Mouse (Mus musculus) liver, embryonic 11.5 days (tissue): ENCODE data around the gene Dock4. TPM values are rescaled to one million over a fixed set of nuclear protein-coding genes. Genes with fewer than 3 reads are reported as not detected.

ENCODE experiments used
- ATAC-seq: fragments of 200-750 bp; cut with Nextera tagmentation; replicated peaks from 2 replicates; pipeline ENCODE4 v1.8.0; 2017; ENCODE audit warnings: moderate number of reproducible peaks, mild to moderate bottlenecking, moderate TSS enrichment, moderate library complexity; ENCODE audit not compliant: low FRiP score
- DNase-seq: peaks from one replicate; pipeline ENCODE4 v3.0.0-alpha.2; 2017; ENCODE audit warnings: low spot score
- H3K27ac ChIP-seq: fragments of 300-500 bp; sonication (generic); 2 replicates; pipeline ENCODE4 v1.5.1; 2014; ENCODE audit warnings: mild to moderate bottlenecking, low read depth, low read length, control low read depth
- H3K27me3 ChIP-seq: fragments of 300-500 bp; sonication (generic); replicated peaks from 2 replicates; pipeline ENCODE4 v1.6.1; 2014; ENCODE audit warnings: low read length, mixed read lengths; ENCODE audit not compliant: control insufficient read depth, insufficient read depth
- H3K36me3 ChIP-seq: fragments of 300-500 bp; sonication (generic); 2 replicates; pipeline ENCODE4 v1.6.1; 2014; ENCODE audit warnings: mild to moderate bottlenecking, low read length, moderate library complexity, mixed read lengths; ENCODE audit not compliant: control insufficient read depth, insufficient read depth
- H3K4me1 ChIP-seq: fragments of 300-500 bp; sonication (generic); replicated peaks from 2 replicates; pipeline ENCODE4 v1.6.1; 2014; ENCODE audit warnings: low read length, mixed read lengths; ENCODE audit not compliant: control insufficient read depth, insufficient read depth
- H3K4me2 ChIP-seq: fragments of 300-500 bp; sonication (generic); 2 replicates; pipeline ENCODE4 v1.6.1; 2014; ENCODE audit warnings: mild to moderate bottlenecking, control low read depth, moderate library complexity
- H3K4me3 ChIP-seq: fragments of 300-500 bp; sonication (generic); 2 replicates; pipeline ENCODE4 v1.5.1; 2014; ENCODE audit warnings: low read depth, low read length, control low read depth
- H3K9ac ChIP-seq: fragments of 300-500 bp; sonication (generic); 2 replicates; pipeline ENCODE4 v1.6.1; 2014; ENCODE audit warnings: low read depth, low read length, control low read depth
- H3K9me3 ChIP-seq: fragments of 300-500 bp; sonication (generic); 2 replicates; pipeline ENCODE4 v1.6.1; 2016; ENCODE audit warnings: low read length, inconsistent platforms, mixed read lengths; ENCODE audit not compliant: control insufficient read depth
- WGBS: fragments of 180-500 bp; shearing (Covaris S2); extraction: QIAGEN DNeasy Blood & Tissue Kit; methylation state at CpG from one replicate; pipeline ENCODE4 v1.1.7; 2014; 5-methylcytosine and 5-hydroxymethylcytosine counted together
- polyA plus RNA-seq: library from polyadenylated mRNA; unstranded; fragments of >200 nt; fragmentation: Nextera tagmentation; extraction: Ambion mirVana; gene quantifications from 2 replicates; pipeline ENCODE4 v1.2.1, GENCODE M21; 2014

Gene Dock4
- polyA plus RNA-seq, 1 experiment from 2014 or later = 4.4 TPM

DNA sequence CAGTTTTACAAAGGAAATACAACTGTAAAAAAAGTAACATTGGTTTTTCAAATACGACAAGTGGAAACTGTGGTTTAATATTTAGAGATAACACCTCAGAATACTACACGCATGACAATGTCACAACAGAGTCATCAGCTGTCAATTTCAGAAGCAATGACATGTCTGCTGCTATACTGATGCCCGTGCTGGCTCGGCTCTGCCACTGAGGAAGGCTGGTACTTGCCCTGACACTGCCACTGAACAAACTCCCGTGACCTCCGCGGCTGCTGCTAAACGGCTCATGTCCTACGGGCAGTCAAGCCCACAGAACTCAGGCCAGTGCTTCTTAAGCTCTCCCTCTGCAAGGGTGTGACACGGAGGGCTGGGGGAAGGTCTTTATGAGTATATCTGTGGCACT is 18.1 kb upstream of the Dock4 start:
- 81% methylated on average over 10 of the region's 10 CpGs for WGBS
- no peak for DNase-seq
- H3K27me3 ChIP-seq = no peaks in the 10 kb centered on the region
- no peak overlapping the region for H3K9ac ChIP-seq
- H3K27ac ChIP-seq = no peak overlapping the region
- no peak for ATAC-seq
- no peaks in the 10 kb centered on the region for H3K36me3 ChIP-seq
- H3K9me3 ChIP-seq = no peaks in the 10 kb centered on the region
- no peak overlapping the region for H3K4me2 ChIP-seq
- H3K4me3 ChIP-seq = no peak overlapping the region
- peaks cover 15% of the 10 kb centered on the region for H3K4me1 ChIP-seq

DNA sequence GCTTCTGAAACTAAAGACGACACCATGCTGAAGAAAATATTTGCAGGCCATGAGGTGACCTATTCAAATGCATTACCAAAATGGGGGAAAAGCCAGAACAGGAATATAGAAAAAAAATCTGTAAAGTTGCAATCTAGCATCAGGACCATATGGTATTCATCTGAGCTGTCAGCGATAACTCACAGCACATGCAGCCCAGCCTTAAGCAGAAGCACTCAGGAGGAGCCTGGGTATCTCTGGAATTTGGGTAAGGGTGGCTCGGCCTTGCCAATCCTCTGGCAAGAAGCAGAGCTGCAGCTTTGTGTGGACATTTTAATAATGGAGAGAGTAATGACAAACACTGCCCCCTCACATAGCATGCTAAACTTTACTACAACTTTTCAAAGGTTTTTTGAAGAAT is 15.8 kb upstream of the Dock4 start:
- Histone ChIP-seq H3K4me3 (no peak overlapping the region), H3K36me3 (no peaks in the 10 kb centered on the region), H3K4me2 (no peak overlapping the region), H3K27ac (no peak overlapping the region), H3K4me1 (peaks cover 15% of the 10 kb centered on the region), H3K9me3 (no peaks in the 10 kb centered on the region), H3K27me3 (no peaks in the 10 kb centered on the region), H3K9ac (no peak overlapping the region)
- ATAC-seq (no peak), DNase-seq (no peak)
- WGBS = 62% methylated on average over 3 of the region's 3 CpGs

DNA sequence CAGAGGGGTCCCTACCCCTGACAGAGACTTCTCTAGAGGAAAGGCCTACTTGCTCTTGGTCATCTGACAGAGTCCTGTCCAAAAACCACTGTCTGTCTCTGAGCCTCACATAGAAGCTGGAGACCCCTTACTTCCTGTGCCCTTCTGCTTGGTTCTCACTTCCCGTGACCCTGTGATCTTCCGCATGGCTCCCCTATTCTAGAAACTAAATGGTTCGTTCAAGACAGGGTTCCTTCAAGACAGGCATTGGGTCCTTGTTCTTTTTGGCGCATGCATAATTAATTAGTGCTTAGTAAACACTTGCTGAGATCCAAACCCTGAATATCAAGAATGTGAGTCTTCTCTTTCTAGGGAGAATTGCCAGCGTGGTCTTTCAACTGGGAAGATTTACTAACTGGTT is 14.7 kb upstream of the Dock4 start:
- DNase-seq (no peak), ATAC-seq (no peak)
- H3K36me3 ChIP-seq = no peaks in the 10 kb centered on the region
- peaks cover 15% of the 10 kb centered on the region for H3K4me1 ChIP-seq
- H3K4me3 ChIP-seq = no peak overlapping the region
- no peak overlapping the region for H3K4me2 ChIP-seq
- H3K9ac ChIP-seq = no peak overlapping the region
- WGBS = 60% methylated on average over 5 of the region's 5 CpGs
- no peaks in the 10 kb centered on the region for H3K27me3 ChIP-seq
- no peak overlapping the region for H3K27ac ChIP-seq
- H3K9me3 ChIP-seq = no peaks in the 10 kb centered on the region

DNA sequence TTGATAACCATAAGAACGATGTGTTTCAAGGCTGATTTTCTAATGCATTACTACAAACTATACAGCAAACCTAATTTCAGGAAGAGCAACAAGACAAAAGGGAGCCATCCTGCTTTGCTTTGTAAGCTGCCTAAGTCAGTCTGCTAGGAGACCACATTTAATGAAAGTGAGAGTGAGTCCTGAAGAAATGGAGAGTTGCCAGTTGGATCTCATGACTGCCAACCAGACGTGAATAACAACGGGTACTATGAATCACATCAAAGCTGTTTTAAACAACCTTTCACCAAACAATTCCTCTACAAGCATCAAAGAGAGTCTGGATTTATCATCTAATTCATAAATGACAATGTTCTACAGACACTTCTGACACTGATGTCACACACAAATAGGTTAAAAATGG is 11.7 kb upstream of the Dock4 start:
- Histone ChIP-seq H3K27ac (no peak overlapping the region), H3K9ac (no peak overlapping the region)
- DNase-seq = no peak

DNA sequence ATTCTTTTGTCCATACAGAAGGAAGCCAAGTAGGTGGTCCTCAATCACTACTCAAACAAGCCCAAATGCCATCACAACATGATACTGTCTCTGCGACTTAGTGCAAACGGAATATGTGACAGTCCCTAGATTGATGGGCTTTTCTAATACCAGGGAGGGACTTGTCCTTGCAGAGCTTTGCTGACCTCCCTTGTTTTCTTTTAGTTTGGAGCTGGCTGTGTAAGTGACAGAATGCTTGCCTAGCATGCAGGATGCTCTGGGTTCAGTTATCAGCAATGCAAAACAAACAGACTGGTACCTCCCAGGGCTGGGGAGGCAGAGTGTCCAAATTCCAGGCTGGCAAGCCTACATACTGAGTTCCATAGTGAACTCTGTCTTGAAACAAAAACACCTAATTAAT is 7.7 kb upstream of the Dock4 start:
- Histone ChIP-seq H3K4me3 (no peak overlapping the region), H3K36me3 (no peaks in the 10 kb centered on the region), H3K4me1 (no peaks in the 10 kb centered on the region; the same call in 1 of the 2 replicates), H3K27me3 (no peaks in the 10 kb centered on the region), H3K9ac (no peak overlapping the region), H3K9me3 (no peaks in the 10 kb centered on the region), H3K4me2 (no peak overlapping the region), H3K27ac (no peak overlapping the region)
- 44% methylated on average over 2 of the region's 2 CpGs for WGBS
- ATAC-seq = no peak
- no peak for DNase-seq

More for the DNA sequence above, 11.7 kb upstream of the Dock4 start:
- Histone ChIP-seq H3K4me1 (peaks cover 12% of the 10 kb centered on the region), H3K4me2 (no peak overlapping the region), H3K4me3 (no peak overlapping the region), H3K9me3 (no peaks in the 10 kb centered on the region), H3K36me3 (no peaks in the 10 kb centered on the region), H3K27me3 (no peaks in the 10 kb centered on the region)
- WGBS = 59% methylated on average over 3 of the region's 3 CpGs
- no peak for ATAC-seq

DNA sequence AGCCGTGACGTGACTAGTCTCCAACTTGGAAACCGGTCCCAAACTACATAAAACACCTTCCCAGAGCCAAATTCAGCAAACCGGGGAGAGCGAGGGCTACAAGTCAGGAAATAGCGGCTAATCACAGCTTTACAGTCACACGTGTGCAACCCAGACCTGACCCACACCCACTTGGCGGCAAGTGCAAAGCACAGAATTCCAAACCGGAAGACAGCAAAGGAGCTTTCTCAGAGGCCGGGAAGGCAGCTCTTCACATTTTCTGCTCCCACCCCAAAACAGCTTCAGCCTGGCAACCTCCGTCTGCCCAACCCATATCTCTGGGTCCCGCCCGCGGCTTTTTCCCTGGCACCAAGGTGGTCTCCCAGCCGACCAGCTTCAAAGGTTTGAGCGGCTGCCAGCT is 546 bp upstream of the Dock4 start:
- peak overlapping the region; percentile 85 for H3K4me2 ChIP-seq
- no peaks in the 10 kb centered on the region for H3K36me3 ChIP-seq
- peaks cover 4% of the 10 kb centered on the region for H3K4me1 ChIP-seq
- peak; percentile 40 for ATAC-seq
- H3K27ac ChIP-seq = no peak overlapping the region
- WGBS = 1% methylated on average over 16 of the region's 16 CpGs
- H3K4me3 ChIP-seq = peak overlapping the region; percentile 76
- H3K27me3 ChIP-seq = peaks cover 17% of the 10 kb centered on the region
- no peaks in the 10 kb centered on the region for H3K9me3 ChIP-seq
- no peak for DNase-seq
- H3K9ac ChIP-seq = peak overlapping the region; percentile 69

DNA sequence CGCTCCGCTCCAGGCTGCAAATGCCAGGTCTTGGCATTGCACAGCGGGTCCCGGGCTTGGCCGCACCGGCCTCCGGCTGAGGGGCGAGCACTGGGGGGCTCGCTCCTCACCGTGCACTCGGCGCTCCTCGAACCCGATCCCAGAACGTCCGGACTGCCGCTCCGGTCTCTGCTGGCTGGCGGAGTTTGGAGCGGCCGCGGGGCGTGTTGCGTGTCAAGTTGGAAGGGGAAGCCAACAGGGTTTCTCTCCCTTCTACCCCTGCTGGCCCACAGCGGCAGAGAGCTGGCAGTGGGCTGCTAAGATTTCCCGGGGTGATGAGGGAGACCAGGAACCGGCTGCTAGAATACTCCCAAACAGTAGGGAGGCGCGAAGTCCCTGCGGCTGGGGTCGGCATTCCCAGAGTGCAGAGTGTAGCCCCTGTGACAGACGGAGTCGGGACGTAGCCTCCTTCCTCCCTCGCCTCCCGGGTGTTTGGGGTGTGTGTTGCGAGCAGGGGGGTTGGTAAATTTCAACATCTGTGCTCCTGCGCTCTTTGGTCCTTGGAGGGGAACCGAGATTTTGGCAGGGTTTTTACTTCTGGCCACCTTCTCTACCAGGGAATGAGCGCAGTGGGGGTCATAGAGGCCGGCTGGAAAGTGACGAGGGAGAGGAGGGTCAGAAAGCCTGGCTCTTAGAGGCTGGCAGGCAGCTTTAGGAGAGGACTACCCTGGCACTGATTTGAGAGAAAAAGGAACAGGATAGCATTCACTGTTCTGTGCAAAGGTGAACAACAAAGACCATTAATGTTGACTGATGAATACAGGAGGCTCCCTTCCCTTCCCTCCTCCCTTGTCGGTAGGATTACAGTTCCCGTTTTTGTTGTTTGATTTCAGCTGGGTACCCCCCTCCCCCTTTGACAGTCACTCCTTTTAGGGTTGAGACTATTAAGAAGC is 964 bp downstream of the Dock4 start:
- no peaks in the 10 kb centered on the region for H3K9me3 ChIP-seq
- 1% methylated on average over 44 of the region's 44 CpGs for WGBS
- H3K36me3 ChIP-seq = no peaks in the 10 kb centered on the region
- H3K4me3 ChIP-seq = peak overlapping the region; percentile 76
- H3K4me1 ChIP-seq = peaks cover 4% of the 10 kb centered on the region
- peaks cover 17% of the 10 kb centered on the region for H3K27me3 ChIP-seq
- peak overlapping the region; percentile 64 for H3K9ac ChIP-seq
- DNase-seq (peak; percentile 60), ATAC-seq (peak; percentile 7)
- peak overlapping the region; percentile 85 for H3K4me2 ChIP-seq
- no peak overlapping the region for H3K27ac ChIP-seq

DNA sequence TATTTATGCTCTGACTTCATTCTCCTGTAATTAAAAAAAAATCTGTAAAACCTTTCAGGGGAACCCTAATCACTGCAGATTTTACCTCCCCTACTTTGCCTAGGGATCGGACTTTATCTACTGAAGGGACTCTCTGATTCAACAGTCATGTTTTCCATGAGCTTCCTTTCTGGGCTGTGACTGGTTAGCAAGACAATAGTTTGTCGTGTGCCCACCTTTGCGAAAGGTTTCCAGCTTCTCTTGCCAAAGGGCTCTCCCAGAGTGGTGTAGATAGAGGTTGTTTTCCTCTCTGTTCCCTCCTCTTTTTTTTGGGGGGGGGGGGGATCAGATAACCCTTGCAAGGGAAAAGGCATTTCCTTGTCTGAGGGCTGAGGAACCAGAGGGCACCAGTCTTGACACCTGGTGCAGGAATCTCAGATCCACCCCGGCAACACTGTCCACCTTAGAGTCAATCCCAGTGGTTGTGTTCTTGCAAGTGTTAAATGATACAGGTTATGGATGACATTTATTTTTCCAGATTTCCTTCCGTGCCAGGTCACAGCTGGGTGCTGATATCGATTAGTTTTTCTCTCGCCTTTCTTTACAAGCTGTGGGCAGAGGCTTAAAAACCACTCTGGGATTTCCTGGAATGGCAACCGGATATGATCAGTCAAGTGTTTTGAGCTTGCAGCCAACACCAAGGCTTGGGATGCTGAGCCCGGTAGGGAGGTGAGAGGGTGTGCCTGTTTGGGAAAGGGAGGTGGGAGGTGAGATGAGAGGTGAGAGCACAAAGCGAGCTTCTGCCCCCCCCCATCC is 2.0 kb downstream of the Dock4 start:
- peaks cover 17% of the 10 kb centered on the region for H3K27me3 ChIP-seq
- H3K9ac ChIP-seq = no peak overlapping the region
- DNase-seq = no peak
- no peaks in the 10 kb centered on the region for H3K36me3 ChIP-seq
- H3K27ac ChIP-seq = no peak overlapping the region
- H3K4me1 ChIP-seq = peaks cover 4% of the 10 kb centered on the region
- H3K4me2 ChIP-seq = peak overlapping the region; percentile 85
- no peaks in the 10 kb centered on the region for H3K9me3 ChIP-seq
- ATAC-seq = no peak
- WGBS = 12% methylated on average over 10 of the region's 10 CpGs
- H3K4me3 ChIP-seq = peak overlapping the region; percentile 76
